Mouse (Mus musculus) frontal cortex, postnatal 25 days (tissue): ENCODE data around the gene Nuak2.
A peak's percentile ranks its signal among the peaks of the same experiment; 100 is the strongest.

Source experiments
- DNase-seq, 2 experiments: peaks; one replicate each; pipeline ENCODE4 v3.0.0; 2022; ENCODE audit warnings: low spot score in 2 of 2

Gene Nuak2

DNA sequence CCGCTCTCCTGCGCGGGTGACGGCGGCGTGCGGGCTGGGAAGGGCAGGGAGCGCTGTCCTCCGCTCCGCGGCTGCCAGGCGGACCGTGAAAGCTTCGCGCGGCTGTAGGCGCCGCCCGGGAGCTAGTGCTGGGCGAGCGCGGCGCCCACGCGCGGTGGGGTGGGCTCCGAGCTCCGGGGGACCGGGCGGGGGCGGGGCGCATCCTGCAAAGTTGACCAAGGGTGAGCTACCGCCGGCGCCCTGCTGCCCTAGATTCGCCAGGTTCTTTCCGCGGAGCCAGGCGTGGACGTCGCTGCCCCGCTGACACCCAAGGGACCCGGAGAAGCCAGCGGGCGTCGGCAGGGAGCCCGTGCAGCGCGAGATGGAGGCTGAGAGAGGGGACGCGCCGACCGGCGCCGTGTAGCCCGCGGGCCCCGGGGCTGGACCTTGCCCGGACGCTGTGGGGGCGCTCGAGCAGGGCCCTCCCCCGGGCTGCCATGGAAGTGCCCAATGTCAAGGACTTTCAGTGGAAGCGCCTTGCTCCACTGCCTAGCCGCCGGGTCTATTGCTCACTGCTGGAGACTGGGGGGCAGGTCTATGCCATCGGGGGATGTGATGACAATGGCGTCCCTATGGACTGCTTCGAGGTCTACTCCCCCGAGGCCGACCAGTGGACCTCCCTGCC lies 17.0 kb upstream of the Nuak2 start:
- DNase-seq: no peak

DNA sequence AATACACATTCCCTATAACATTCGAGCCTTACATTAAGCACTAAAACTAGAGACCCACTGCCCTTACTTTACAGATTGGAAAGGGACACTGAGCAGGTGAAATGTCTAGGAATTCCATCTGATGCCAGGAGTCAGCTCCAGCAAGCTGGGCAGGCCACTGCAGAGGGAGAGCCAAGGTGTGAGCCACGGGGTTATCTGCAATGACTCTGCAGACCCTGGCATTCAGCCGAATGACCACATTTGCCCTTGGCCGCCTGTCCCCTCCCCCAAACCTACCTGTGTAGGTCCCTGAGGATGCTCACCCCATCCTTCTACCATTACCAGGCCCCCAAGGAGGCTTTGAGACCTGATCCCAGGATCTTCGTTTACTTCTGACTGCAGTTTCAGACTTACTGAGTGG lies 16.2 kb upstream of the Nuak2 start:
- DNase-seq: no peak

DNA sequence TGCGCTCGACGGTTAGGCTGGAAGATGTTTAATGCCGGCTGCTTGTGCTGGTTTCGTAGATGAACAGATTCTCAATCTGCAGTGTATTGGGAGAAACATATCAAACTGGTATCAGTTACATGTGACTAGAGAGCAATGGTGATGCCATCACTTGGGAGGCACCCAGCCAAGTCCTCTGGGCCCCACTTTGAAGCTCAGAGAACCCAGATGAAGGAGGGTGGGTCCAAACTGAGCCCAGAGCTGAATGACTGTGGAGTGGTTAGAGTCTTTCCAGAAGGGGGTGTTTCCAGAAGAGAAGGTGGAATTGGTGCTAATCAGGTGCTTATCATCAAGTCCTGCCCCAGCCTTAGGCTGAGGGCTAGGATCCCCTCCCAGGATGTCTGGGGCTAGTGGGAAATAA lies 14.7 kb upstream of the Nuak2 start:
- DNase-seq: no peak

DNA sequence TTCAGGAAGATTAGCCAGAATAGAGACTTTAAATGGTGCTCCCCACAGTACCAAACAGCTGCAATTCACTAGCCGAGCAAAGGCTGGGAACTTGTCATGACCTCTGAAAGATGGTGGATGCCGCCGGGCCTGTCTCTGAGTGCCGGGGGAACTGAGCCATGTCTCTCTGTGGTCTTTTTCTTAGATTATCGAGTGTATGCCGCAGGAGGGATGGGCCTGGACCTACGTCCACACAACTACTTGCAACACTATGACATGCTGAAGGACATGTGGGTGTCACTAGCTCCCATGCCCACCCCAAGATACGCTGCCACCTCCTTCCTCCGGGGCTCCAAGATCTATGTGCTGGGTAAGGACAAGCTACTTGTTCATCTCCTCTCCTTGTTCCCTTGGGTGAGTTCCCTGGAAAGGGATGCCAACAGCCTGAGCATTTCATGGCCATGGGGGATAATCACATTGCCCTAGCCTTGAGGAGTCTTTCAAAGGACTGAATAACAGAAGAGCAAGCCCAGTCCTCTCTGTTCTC lies 13.5 kb upstream of the Nuak2 start:
- DNase-seq: no peak

DNA sequence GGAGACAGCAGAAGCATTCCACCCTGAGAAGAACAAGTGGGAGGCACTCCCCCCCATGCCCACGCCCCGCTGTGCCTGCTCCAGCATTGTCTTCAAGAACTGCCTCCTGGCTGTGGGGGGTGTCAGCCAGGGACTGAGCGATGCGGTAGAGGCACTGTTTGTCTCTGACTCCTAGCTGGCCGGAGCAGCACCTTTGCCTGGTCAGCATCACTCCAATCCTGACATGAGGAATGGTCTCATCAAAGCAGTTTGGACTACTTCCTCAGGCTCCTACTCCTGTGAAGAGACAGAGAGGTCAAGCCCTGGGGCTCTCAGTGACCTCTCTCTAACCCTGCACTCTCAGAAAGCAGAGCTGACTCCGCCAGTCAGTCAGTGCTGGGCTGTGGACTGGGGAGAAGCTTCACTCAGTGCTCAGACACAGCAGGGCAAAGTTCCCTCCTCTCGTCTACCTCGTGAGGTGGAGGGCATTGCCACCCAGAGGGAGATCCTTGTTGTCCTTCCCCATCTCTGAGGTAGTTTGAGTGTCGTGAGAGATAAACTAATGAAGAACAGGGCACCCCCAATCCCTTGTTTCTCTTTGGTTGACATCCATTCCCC lies 11.2 kb upstream of the Nuak2 start:
- no peak for DNase-seq

DNA sequence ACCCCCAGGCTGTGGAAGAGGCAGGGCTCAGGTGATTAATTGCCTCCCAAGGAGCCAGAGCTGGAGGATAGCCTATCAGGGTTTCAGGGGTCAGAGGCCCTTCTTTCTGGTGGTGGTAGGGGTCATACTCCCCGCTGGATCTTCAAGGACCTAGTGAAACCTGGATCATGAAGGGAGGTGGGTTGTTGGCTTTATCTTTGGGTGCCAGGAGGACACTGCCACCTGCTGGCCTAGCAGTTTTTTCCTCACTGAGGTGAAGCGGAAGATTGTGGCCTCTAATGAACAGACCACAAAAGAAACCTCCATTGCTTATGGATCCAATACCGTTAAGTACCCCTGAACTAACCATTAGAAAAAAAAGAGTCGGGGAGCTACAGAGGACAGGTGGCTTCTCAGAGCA lies 9.8 kb upstream of the Nuak2 start:
- peak in 1 of 2 experiments; percentile 33 for DNase-seq

DNA sequence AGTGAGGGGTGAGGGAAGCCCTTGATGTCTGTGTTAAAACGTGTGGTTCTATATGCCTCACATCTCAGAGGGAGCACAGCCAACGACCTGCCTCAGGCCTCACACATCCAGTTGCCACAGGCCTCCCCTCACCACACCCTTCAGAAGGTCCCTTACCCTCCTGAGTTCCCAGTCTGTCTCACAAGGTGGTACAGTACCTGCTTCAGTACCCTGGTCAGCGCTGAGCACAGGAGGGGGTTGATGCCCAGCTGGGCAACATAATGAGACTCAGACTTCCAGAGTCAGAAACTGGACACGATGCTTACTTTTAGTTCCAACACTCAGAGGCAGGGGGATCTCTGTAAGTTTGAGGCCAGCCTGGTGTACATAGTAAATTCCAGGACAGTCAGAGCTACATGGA lies 9.1 kb upstream of the Nuak2 start:
- DNase-seq: no peak

DNA sequence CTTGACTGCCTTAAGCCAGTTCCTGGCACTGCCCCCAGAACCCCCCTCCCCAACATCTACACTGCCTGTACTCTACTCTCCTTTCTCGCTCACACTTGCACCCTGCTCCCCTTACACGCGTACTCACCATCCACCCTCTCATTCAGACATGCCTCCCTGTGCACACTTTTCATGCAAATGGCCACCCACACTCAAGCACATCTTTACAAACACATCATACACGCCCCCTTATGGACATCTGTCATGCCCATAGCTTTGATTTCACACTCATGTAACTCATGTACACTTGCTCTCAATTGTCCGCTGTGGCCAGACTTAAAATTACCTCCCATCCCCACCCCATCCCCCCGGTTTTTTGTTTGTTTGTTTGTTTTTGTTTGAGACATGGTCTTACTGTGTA lies 8.0 kb upstream of the Nuak2 start:
- no peak for DNase-seq

DNA sequence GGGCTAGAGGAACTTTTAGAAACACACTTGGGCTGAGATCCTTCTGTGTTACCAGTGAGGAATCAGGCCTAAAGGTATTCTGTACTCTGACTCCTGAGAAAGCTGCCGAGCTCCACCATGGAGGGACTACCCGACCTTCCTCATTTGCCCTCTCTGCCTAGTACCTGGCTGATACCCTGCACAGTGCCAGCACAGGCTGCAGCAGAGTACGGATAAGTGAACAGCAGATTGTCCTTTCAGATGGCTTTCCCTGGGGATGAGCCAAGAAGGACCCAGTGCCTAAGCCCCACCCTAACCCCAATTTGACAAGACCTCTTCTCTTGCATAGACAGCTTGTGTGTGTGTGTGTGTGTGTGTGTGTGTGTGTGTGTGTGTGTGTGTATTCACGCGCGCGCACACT lies 7.3 kb upstream of the Nuak2 start:
- DNase-seq: no peak

DNA sequence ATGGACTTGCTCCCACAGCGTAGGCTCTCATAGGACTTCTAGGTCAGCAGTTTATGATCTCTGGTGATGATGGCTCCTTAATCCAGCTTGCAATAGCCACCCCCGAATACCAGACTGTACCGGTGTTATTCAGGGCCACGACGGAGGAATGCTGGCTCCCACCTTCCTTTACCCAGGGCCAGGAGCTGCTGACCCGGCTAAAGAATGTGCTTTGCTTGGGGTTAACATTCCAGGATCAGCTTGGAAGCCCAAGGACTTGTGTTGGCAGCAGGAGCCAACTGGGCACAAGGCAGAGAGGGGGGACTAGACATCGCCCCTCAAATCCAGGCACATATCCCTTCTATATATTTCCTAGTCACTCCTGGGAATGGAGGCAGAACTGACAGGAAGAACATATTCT lies 5.2 kb upstream of the Nuak2 start:
- no peak for DNase-seq

DNA sequence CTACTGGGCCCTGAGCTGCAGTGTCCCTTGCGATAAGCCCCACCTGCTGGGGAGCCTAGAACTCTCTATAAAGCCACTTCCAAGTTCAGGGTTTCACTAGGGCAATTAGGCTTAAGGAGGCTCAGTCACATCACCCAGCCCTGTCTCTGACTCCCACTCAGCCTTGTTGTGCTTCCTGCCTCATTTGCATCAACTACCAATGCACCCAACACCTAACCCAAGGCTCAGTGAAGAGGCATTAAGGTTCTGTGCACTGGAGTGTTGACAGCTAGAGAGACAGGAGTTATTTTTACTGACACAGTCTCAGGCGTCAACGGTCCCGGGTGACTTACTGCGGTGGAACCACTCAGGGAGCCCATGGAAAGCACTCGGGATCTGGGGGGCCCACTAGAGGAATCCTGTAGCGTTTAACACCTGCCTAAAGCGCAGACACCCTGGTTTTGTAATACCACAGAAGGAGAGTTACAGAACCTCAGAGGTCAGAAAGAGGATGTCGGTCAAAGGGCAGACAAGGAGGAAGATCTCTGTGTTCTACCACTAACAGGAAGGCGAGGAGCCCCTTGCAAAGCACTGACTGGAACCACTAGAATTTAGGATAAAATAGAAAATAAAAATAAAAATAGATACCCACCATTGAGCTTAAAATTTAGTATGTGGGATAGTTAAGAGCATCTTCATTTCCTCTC lies 4.6 kb upstream of the Nuak2 start:
- DNase-seq: no peak

DNA sequence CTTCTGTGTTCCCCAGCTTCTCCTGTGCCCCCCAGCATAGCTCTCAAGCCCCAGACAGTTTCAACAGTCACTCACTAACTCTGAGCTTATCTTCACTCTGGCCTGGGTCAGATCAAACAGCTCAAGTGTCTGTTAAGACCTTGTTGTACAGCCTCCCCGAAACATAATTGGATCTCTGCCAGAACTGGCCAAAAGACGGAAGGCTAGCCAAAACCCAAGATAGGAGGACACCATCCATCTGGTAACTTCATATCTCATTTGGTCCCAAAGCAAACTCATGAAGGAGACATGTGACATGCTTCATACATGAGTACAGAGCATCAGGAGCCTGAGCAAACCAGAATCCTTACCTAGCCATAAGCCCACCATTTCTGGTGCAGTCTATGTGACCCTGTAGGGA lies 3.9 kb upstream of the Nuak2 start:
- no peak for DNase-seq

DNA sequence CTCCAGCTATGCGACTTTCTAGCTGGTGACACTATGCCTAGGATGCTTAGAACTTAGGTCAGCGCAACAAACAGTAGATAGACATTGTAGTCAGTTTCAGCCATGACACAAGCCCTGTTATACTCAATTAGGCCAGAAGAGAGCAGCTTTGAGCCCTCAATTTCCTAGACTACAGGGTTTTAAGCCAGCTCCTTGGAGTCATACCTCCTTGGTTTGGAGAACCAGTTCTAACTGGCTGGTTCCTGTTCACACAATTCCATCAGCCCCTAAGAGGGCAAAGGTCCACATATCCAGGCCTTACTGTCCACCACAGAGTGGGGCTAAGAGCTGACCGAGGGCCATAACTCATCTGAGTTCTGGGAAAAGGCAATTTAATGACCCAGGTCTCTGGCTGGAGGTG lies 3.2 kb upstream of the Nuak2 start:
- no peak for DNase-seq

DNA sequence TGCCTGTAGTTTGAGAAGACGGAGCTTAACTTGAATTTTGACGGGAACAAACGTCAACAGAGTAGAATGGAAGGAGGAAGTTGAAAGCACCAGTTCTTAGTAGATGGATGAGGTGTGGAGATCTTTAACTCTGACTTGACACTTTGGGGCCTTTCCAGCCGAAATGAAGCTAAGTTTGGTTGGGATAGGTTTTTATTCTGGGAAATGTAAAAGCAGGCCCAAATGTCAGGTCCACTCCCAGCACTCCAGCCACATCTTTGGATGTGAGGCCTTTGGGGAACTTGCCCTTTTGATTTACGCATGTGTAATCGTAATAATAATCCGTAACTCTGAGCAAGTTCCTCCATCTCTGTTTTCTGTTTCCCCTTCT lies 684 bp downstream of the Nuak2 start:
- no peak for DNase-seq

DNA sequence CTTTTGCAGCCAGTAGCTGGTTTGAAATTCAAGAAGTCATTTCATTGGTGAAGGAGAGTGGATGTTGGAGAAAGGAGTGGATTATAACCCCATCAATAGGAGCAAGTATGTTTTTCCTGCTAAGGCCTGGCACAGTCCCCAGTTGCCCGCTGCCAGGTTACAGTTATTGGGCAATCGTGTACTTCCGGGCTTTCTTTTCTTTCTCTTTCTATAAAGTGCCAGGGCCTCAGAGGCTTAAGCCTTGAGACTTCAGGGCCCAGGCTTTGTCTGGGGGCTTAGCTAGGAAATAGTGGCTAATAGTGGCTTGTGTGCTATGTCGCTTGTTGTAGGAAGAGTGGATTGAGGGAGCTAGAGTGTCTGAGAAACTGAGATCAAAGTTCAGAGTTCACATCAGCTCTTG lies 1.5 kb downstream of the Nuak2 start:
- no peak for DNase-seq

DNA sequence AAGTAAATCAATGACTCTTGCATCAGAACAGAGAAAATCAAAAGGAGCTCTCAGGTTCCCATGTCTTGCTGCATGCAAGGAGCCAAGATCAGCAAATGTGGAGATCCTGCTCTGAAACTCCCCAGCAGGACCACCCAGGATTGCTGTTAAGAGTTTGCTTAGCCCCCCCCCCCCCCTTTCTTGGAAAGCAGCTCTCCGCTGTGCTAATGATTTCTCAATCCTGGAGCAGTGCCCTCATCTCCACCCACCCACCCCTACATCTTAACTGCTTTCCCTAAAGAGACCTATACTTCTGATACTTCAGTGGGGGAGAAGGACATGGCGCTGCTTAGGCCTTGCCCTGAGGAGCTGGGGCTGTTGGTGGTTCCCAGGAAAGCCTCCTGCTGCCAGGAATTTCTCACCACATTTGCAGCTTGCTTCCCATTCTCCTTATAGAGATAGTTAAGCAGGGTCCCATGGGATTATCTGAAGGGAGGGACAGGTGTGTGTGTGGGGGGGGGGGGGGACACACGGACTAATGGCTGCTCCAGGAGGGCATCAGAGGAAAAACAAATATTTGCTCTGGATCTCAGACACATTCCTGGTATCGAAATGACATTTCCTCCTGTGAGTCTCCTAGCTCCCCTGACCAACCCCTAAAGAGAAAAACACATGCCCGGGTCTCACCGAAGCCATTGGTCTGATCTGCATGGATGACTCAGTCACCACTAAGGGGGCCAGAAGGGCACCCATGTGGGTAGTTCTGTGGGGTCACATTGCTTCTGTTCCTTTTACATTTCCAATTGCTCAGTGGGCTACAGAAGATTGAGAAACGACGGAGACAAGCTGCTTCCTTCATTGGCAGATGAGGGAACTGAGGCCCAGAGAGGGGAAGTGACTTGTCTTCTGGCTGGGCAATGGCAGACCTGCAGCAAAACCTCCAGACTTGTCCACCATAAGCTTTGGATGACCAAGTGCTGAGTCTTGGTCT lies 2.3 kb downstream of the Nuak2 start:
- no peak for DNase-seq

DNA sequence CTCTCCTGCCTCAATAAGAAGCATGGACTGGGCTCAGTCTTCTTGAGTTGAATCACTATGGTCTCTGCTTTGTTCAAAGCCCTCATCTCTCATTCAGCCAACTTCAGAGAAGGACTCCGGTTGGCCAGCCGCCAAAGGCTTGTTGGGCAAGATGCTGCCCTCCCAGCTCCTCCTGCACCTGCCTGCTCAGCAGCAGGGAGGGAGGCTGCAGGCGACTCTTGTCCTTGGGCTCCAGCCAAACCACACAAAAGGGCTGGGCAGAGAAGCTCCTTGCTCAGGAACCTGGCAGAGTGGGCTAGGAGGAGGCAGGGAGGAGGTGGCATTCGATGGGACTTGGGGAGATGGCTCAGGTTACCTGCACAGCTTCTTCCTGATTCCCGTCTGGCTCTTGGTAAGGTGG lies 3.3 kb downstream of the Nuak2 start:
- DNase-seq: no peak

DNA sequence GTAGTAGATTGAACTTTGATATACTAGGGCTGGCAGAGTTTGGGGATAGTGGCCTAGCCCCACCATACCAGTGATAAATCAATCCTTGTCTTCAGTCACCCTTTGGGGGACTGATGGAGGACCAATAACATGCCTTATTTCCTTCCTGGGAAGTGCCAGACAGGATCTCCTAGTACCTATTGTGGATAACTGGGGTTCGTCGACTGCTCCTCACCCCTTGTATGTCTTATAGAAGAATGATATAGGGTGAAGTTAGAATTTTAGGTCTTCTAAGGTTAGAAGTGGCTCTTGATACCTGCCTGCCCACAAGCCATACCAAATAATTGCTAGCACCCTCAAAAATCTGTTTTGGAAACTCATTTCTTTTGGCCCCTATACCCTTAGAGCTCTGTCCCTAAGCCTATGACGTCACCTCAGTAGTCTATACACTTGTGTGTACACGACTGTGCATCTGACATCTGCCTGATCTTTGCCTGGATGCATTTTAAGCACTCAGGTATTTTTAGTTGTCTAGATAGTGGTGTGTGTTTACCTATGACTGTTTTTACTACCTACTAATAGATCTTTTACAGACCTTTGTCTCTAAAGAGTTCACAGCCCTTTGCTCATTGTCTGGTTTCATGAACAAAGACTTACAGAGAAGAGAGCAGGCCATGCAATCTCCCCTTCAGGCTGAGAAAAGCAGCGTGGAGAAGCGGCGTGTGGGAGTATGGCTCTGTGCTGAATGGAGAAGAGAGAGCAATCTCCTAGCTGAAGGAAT lies 6.1 kb downstream of the Nuak2 start:
- DNase-seq: no peak

DNA sequence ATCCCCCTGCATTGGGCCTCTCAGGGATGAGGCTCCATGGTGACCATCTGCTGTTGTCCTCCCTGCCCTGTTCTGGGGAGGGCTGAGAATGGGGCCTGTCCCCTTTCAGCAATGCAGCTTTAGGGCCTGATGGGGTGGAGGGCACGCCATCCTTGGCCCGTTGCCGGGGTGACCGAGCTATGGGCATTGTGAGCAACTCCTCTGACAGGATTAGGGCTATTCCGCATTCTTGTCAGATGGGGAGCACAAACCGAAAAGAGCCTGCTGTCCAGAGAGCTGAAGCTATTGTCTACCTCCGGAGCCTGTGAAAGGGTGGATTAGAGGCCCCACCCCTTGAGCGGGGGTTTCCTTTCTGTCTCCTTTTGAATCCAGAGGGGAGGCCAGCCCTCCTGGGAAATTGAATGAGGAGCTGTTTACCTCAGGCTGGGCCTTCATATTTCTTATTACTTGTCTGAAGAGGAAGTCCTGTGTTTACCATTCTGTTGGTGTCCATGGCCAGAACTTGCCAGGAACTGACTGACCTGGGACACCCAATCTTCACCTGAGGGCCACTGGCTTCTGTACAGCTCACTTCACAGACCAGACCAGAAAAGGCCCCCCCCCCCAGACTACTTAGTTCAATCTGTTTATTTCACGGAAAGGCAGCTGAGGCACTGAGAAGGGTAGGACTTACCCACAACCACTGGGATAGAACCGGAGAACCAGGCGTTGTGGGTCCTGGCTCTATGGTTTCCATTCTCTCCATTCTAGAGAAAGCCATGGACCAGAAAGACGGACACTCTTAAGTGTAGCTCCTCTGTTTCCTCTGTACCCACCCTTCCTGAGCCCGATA lies 7.0 kb downstream of the Nuak2 start:
- DNase-seq: no peak

DNA sequence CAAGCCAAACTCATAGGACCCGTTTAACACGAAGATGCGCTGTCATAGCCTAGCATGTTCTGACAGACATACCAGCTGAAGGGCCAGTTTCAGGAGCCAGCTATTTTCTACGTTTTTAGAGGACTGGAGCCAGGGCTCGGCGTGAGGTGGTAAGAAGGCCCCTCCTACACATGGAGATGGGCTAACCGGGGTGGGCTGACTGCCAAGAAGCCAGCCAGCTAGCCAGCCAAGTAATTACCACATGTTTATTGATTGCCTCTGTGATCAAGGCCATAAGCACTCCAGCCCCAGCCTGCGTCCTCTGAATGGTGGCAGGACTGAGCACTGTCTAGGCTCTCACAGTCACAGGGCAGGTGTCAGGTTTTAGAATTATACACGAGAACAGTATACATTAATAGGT lies 10.9 kb downstream of the Nuak2 start:
- no peak for DNase-seq

DNA sequence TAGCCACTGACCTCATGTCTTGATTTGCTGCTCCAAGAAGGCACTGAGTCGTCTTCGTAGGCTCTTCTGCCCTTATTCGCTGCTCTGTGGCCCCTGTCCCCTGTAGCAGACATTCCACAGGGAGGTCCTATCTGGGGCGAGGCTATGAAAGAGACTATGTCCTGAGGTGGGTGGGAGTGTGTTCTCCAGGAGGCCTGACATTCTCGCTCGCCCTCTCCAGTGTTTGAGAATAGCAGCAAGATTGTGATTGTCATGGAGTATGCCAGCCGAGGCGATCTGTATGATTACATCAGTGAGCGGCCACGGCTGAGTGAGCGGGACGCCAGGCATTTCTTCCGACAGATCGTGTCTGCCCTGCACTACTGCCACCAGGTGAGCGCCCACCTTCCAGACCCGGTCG lies 11.6 kb downstream of the Nuak2 start:
- DNase-seq: no peak
